Mouse (Mus musculus) mature B cell (primary cell): ENCODE data around the gene Taf1c.

Experiments used
- in situ Hi-C: fragments of 300-500 bp; cut with MboI; formaldehyde crosslinking; loops from 2 replicates; pipeline ENCODE4 v1.14.3; 2019

Taf1c gene

GRCm38 (mm10) chr8:119574437-119575365 lies 30.3 kb downstream of the Taf1c start, which contains the start of the genes Hsdl1 and Dnaaf1:
Gene Hsdl1 (minus strand): TSS chr8:119575183.
Gene Dnaaf1 (plus strand): TSS chr8:119575235.
- in situ Hi-C loops, result no loop called here

DNA sequence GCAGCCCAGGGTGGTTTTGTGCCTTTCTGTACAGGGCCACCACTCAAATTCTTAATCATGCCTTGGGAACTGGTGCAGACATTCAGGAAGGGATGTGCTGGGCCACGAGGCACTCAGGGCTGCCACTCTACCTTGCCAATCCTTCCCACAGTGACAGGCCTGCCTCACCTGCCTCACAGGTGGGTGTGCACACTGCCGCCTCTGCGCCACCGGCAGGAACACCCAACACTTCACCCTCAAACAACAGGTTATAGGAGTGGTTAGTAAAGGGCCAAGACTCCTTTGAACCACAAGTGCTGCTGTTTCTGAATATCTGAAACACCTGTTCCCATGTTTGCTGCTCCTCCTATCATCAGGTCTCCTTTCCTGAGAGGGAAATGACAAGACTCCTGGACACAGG lies 32.6 kb downstream of the Taf1c start:
- in situ Hi-C loops, result no loop called here

DNA sequence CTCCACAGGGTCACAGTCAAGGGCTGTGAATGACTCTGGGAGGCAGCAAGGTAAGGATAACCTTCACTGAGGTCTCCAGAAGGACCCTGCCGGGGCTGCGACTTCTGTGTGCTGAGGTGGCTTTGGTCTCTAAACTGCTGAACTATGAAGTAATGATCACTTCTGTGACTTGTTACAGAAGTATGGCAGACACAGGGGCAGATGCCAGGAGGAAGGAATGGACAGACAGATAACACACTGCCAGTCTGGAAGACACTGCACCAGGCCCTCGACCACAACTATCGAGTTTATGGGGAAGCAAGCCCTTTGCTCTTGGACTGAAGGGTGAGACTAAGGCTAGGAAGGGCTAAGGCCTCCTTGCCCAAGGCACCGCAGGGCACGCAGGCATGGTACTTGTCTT lies 33.9 kb downstream of the Taf1c start:
- in situ Hi-C loops, result no loop called here

DNA sequence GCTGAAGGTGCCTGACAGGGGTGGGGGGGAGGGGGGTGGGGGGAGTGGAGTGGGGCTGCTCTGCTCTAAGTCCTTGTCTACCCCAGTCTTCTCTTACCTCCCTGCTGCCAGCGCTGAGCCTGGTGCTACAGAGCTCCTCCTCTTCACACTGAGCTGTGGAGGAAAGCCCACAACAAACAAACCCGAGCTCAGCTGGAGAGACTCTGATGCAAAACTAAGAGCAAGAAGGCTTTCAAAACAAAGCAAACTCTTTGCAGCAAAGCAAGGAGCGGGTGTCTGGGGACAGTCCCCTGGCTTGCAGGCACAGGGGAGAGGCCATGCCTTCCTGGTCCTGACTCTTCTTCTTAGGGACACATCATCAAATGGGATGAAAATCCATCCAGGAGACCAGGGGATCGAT lies 35.1 kb downstream of the Taf1c start:
- in situ Hi-C loops, result no loop called here

GRCm38 (mm10) chr8:119568951-119569350 lies 36.1 kb downstream of the Taf1c start:
- in situ Hi-C loops, result no loop called here

DNA sequence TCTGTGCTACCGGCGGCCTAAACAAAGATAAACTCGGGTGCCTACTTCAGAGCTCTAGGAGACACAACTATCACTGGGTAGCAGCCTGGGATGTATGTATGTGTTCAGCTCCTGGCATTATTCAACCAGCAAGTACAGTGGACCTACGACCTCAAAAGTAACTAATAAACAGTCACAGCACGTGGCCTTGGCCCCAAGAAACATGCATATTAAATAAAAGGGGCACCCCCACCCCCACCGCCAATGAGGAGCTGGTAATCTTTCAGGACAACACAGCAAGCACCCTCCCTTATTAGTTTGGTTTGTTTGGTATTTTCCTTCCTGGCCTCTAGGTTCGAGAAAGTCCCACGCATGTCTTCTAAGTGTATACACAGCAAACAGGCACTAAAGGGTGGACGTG lies 36.8 kb downstream of the Taf1c start:
- in situ Hi-C loops, result no loop called here

- in situ Hi-C loops, result no loop called here
These were observed 38.7 kb downstream of the Taf1c start for GRCm38 (mm10) chr8:119566367-119566766.

GRCm38 (mm10) chr8:119563849-119564251 lies 41.2 kb downstream of the Taf1c start:
- in situ Hi-C loops, result no loop called here

DNA sequence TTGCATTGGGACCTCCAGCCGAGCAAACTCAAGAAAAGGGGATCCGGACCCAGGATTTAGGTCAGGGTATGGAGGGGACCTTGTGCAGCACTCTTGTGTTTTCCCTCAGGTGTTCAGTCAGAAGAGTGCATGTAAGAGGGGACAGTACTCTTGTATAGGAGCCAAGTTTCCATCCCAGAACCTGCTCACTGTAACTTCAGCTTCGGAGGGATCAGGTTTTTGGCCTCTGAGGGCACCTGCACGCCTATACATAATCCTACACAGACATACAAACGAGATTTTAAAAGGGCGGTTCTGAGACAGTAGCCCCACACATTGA lies 45.7 kb downstream of the Taf1c start:
- in situ Hi-C loops, result no loop called here

GRCm38 (mm10) chr8:119558603-119559401 lies 46.2 kb downstream of the Taf1c start, which contains the start of gene Mbtps1:
Gene Mbtps1 (minus strand): TSS chr8:119558735.
- in situ Hi-C loops, result no loop called here

DNA sequence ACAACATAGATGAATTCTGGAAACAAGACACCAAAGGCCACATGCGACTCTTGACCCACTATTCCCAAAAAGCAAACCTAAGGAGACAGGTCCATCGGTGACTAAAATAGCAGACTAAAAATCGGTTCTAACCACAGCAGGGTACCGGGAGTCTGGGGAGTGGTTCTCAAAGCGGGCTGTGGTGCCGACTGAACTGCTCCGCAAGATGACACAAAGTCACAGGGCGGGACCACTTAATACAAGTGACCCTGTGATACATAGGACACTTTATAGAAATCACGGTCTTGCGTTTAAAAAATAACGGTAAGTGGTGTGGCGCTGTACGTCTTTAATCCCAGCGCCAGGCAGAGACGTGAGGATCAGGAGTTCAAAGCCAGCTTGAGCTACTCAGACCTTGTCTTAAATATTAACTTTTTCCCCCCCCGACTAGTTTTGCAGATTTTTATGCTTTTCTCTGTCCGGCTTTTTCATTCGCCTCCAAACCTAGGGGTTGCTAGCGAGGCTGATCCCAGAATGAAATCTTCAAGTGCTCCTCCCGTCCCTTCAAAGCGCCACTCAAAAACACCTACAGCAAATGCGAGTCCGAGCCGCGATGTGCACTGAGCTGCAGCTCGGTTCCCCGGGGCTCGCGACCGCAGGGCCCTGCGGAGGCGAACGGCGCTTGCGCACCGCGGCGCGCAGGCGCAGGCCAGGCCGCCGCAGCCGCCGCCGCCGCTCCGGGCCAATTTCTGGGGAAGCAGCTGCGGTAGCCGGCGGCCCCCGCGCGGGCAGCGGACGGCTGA lies 47.0 kb downstream of the Taf1c start:
- in situ Hi-C loops, result no loop called here

GRCm38 (mm10) chr8:119557132-119557531 lies 47.9 kb downstream of the Taf1c start:
- in situ Hi-C loops, result no loop called here

DNA sequence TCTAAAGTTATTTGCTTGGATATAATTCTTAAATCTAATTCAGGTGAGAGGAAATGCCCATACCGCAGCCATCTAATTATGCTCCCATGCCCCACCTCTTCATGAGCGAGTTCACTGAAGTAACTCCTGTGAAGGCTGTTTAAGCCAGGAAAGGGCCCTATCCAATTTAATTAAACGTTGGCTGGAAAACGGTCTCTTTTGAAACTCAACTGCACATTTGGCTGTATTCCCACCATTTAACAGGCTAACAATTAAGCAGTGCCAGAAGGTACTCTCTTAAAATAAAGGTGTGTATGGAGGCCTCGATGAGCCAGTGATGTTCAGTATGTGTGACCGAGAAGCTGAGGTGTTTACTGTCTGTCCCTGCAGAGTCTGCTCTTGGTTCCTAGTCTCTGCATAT lies 49.2 kb downstream of the Taf1c start:
- in situ Hi-C loops, result no loop called here

GRCm38 (mm10) chr8:119552967-119553366 lies 52.1 kb downstream of the Taf1c start:
- in situ Hi-C loops, result no loop called here

GRCm38 (mm10) chr8:119548560-119549113 lies 56.4 kb downstream of the Taf1c start:
- in situ Hi-C loops, result no loop called here
